Mouse (Mus musculus): ENCODE data around the gene Usp15.

DNA sequence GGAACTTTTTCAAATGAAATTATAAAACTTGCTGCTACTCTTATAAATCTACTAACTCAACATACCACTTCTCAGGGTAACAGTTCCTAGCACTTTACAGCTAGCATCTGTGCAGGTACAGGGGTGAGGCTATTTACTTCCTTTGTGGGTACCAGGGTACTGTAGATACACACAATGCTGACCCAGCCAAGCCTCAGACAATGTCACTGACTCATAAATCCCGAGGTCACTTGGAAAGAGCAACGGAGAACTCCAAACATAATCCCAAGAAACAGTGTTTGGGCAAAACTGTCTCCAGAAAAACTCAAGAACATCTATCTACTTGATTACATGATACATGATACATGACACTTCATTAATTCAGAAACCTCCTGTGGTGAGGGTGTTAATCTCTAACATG lies 43.5 kb downstream of the Usp15 start:
- no peak for TF ChIP-seq CTCF (IDR thresholded peaks at IDR 0.05; ENCODE audit: low read depth, low read length)
- TF ChIP-seq POLR2A (IDR thresholded peaks at IDR 0.05; ENCODE audit: insufficient read depth, low read length), result no peak
- no peak for TF ChIP-seq EP300 (IDR thresholded peaks at IDR 0.05; ENCODE audit: insufficient read depth, low read depth, low read length)

All from ES-Bruce4 (cell line).